Mouse (Mus musculus) CD4-positive, CD25-positive, alpha-beta regulatory T cell, adult 4 months (primary cell): ENCODE results near the gene Lamb2. TPM values are rescaled to one million over a fixed set of nuclear protein-coding genes. Genes with fewer than 3 reads are reported as not detected.

Experiments used
- ATAC-seq: one replicate; pipeline ENCODE4 v1.8.0; 2017
- polyA plus RNA-seq, 2 experiments: library from polyadenylated mRNA; unstranded; fragments of 100-300 nt; shearing (Covaris generic); gene quantifications; one replicate each; pipeline ENCODE4 v1.2.1; 2017

Lamb2 gene
- polyA plus RNA-seq, 2 experiments from 2014 or later, result 0.10 to 0.13 TPM

DNA sequence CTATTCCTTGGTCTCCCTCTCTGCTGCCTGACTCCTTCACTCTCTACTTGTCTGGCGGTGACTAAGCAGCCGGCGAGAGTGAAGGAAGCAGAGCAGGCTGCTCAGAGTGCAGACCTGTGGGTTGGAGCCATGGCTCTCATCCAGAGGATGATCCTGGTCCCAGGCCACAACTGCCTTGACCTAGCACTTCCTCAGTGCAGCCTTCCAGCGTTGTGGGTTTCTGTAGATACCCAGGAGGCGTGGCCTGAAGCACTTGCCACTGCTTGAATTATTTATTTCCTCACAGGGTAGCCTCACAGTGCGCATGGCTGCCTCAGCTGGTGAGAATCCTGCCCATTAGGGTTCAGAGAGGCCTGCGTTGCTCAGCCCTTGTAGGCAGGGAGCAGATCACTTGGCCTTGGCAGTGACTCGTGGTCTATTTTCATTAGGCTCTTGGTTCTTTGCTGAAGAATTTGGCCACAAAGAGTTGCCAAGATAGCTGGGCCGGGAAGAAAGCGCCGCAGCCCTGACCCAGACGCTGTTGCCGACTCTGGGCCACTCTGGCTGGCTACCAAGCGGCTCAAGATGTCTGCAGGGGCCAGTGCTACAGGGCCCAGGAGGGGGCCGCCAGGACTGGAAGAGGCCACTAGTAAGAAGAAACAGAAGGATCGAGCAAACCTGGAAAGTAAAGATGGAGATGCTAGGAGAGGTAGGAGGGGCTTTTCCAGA lies 12.7 kb downstream of the Lamb2 start:
- no peak for ATAC-seq

DNA sequence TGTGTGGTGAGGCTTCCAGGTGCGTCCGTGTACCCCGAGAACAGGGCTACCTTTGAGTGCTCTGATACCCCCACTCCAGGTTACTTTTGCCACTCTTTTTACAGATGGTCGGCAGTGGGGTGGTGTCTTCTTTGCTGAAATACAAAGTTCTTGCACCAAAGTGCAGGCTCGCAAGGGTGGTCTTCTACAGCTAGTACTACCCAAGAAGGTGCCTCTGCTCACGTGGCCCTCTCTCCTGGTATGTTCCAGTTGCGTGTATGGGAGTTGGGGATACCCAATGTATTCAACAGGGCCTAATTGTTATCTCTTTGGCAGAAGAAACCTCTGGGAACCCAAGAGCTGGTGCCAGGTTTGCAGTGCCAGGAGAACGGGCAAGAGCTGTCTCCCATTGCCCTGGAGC lies 13.7 kb downstream of the Lamb2 start:
- ATAC-seq, result no peak

DNA sequence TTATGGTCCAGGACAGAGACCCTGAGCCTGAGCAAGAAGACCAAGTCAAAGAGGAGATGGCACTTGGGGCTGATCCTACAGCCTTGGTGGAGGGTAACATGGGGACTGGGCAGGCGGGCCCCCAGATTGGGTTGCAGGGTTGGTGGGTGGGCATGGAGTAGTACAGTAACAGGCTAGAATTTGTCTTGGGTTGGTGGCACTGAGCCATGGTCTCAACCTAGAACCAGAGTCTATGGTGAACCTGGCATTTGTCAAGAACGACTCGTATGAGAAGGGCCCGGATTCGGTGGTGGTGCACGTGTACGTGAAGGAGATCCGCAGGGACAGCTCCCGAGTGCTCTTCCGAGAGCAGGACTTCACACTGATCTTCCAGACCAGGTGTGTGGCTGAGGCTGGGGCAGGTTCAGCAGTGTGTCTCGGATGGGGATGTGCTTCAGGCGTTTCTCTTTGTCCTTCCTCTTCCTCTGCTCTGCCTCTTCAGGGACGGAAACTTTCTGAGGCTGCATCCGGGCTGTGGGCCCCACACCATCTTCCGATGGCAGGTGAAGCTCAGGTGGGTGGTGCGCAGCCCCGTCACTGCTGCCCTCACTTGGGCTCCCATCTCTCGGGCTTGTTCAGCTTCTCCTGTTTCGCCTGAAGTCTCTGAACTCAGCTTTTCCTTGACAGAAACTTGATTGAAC lies 14.8 kb downstream of the Lamb2 start:
- ATAC-seq, result no peak

DNA sequence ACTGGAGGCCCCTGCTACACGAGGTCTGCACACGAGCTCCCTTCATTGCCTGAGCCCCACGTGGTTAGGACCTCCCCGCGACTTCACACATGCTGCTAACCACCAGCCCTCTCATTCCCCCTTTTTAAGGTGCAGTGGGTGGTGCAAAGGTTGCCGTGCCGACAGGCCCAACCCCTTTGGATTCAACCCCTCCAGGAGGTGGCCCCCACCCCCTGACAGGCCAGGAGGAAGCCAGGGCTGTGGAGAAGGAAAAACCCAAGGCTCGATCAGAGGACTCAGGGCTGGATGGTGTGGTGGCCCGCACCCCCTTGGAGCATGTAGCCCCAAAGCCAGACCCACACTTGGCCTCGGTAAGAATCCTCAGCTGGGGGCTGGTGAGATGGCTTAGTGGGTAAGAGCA lies 15.4 kb downstream of the Lamb2 start:
- ATAC-seq, result no peak

DNA sequence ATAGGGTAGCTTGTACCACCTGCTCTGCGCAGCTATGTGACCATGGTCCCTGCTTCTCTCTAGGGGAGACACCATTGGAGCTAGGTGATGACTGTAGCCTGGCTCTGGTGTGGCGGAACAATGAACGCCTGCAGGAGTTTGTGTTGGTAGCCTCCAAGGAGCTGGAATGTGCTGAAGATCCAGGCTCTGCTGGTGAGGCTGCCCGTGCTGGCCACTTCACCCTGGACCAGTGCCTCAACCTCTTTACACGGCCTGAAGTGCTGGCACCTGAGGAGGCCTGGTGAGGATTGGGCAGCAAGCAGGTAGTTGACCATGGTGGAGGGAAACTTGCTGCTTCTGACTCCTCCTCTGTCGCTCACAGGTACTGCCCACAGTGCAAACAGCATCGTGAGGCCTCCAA lies 19.7 kb downstream of the Lamb2 start:
- no peak for ATAC-seq

DNA sequence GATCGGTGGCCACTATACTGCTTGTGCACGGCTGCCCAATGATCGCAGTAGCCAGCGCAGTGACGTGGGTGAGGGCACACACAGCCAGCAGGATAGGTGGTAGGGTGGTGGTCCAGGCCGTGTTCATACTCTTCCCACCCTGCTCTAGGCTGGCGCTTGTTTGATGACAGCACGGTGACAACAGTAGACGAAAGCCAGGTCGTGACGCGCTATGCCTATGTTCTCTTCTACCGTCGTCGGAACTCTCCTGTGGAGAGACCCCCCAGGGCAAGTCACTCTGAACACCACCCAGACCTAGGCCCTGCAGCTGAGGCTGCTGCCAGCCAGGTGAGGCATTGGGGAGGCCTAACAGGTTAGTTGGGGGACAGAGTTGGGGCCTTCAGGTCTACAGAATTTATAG lies 20.4 kb downstream of the Lamb2 start:
- ATAC-seq, result no peak

DNA sequence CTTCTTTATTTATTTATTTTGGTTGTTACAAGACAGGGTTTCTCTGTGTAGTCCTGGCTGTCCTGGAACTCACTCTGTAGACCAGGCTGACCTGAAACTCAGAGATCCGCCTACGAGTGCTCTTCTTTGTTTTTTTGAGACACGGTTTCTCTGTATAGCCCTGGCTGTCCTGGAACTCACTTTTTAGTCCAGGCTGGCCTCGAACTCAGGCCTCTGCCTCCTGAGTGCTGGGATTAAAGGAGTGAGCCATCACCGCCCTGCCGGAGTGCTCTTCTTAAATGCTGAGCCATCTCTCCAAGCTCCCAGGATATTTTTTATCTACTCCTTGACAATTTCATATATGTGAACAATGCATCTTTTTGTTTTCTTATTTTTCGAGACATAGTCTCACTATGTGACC lies 27.4 kb downstream of the Lamb2 start:
- ATAC-seq, result no peak

DNA sequence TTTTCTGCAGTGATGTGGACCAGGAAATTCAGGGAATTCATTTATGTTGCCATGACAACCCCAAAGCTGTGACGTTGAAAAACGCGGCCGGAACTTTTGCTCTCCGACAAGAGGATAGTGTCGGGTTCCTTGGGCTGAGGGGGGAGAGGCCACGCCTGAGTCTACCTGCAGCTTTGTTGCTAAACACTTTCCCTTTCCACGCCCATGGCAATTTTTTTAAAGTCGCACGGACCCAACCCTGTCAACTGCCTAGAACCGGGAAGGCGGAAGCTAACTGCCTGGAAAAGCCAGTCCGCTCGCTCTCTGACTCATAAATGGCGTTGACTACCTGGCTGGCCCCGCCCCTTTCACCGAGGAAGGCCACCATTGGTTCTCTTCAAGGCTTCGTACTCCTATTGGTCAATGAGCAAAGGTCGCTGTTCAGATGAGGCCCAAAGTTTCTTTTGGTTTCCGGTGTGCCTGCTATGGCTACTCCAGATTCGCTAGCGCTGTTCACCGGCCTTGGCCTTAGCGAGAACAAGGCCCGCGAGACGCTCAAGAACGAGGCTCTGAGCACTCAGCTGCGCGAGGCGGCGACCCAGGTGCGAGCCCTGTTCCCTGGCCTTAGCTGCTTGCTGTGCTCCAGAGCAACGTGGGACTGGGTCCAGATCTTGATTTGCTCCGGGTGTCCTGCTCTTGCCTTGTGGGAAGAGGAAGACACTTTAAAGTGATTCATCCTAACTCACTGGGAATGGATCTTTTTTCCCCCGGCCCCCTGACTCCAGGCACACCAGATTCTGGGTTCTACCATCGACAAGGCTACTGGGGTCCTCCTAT lies 28.3 kb downstream of the Lamb2 start, which contains the start of gene Qars:
Gene Qars, plus strand, starts transcription at position 88 of the 816 bp plus-strand sequence.
- peak; percentile 100 for ATAC-seq

DNA sequence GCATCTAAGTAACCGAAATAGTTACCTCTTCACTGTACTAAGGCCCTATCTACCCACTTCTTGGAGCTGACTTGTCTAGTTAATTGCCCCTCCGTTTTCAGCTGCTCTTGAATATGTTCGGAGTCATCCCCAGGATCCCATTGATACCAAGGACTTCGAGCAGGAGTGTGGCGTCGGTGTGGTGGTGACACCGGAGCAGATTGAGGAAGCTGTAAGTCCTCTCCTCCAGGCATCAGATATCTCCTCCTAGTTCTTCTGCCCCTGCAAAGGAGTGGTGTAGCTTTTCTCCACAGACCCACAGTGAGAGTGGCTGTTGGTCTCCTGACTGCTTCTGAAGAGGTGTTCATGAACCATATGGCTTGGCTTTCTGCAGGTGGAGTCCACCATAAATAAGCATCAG lies 29.2 kb downstream of the Lamb2 start:
- ATAC-seq, result no peak

DNA sequence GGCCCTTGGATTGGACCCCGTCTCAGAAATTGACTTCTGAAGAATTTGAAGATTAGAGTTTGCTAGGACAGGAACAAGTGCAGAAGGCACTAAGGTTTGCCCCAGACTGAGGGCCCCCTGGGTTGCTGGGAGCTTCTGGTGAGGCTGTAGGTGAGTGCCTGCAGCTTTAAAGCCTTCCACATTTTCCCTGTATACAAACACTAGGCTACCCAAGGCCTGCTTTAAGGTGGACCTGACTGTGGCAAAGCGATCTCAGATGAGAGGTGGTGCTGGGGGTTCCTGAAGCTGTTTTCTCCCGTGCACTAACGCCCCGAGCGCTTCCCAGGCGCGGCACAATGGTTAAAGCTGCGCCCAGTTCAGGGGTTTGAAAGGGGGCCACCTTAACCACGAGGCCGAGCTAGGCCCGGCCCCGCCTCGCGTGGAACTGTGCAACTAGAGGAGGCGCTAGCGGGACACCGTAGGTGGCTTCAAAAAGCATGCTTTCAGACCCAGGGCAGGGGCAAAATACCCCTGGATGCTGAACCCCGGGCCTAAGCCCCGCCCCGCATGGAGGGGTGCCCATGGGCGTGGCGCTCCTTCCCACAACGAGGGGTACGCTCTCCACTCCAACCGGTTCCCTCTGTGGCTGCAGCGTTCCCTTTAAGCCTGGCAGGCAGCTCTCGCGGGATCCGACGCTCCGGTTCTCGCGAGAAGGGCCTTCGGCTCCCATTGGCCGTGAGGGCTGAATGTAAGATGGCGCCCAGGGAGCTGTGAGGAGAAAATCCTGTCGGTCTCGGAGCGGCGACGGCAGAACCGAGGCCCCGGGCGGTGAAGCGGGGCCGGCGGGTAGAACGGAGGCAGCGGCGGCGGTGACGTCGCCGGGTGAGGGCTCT lies 37.1 kb downstream of the Lamb2 start, which contains the start of gene Qrich1:
Gene Qrich1, plus strand, starts transcription at position 427 of the 872 bp plus-strand sequence.
- peak; percentile 94 for ATAC-seq

DNA sequence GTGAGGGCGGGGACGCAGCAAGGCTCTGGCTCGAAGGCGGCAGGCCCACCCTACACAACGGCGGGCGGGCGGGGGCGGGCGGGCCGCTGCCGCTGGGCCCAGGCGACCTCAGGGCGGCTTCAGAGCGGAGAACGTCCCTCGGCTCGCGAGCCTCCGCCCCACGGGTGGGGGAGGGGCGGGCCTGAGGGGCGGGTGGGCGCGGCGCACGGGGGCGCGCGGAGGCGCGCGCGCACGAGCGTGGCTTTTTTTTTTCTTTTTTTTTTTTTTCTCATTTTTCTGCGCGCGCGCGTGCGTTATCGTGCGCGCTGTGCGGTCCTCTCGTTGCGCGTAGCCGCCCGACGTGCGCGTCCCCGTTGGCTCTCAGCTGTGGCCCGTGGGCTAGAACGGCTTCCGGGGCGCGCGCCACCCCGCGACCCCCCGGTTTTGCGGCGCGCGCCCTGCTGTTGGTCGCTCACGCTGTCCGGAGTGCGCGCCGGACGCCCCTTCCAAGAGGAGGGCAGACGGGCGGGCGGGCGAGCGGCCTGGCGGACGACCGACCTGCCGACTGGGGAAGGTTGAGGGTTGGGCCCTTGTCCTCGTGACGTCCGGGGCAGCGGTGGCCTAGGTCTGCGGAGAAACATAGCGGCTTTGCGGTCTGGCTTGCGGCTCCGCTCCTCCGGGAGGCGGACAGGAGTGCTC lies 37.9 kb downstream of the Lamb2 start:
- peak; percentile 26 for ATAC-seq

DNA sequence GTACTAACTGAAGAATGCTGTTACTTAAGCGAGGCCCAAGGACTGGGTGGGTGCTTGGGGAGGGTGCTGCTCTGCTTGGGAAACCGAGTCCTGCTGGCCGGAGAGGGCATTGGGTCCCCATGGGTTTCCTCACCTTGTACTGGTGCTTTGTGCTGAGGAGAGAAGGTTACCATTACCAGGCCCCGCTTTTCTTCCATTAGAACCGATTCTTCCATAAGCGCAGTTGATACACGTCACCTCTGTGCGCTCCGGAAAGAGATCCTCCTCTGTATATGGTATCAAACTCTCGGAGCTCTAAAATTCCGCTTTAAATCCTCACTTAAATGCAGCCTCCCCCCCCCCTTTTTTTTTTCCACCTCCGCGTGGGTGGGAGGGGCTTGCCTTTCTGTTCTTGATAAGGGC lies 38.4 kb downstream of the Lamb2 start:
- ATAC-seq, result peak; percentile 51

DNA sequence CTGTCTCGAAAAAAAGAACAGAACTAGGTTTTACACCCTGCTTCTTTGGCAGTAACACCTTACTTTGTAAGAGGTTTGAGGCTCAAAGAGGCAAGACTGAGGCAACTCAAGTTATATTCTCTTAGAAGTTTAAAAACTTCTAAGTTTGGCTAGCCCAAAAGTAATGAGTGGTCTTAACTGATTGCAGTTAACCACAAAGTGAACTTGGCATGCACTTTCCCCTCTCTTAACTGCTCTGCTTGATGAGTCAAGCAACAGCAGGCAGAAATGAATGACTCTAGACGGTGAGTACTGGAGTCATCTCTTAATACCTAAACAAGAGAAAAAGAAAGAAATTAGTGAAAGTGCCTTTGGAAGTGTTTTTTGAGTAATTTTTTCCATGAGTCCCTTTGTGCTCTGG lies 42.1 kb downstream of the Lamb2 start:
- no peak for ATAC-seq

DNA sequence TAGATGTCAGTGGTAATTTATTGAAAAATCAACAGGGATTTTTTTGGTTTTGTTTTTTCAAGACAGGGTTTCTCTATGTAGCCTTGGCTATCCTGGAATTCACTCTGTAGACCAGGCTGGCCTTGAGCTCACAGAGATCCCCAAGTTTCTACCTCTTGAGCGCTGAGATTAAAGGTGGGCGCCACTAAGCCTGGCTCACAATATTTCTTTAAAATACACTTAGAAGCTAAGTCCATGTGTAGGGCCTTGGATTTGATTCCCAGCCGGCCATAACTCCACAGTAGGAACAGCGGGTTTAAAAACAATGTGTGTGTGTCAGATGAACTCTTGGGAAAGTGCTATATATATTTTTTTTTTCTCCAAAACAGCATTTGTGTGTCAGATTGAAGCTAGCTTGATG lies 43.8 kb downstream of the Lamb2 start:
- no peak for ATAC-seq

DNA sequence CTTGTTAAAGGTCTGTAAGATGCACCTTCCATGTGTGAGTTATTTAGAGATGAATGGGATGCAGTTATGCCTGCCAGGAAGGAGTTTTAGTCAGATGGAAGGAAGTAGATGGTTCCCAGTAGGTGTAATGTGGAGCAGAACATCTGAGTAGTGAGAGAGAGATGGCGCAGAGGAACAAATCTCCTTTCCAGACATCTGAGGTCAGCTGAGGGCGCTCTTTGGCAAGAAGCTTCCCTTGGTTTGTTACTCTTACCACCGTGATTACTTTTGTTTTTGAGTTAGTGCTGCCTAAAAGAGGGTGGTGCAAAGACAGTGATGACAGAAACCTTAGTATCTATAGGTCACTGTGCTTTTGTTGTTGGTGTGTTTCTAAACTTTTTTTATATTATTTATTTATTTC lies 45.9 kb downstream of the Lamb2 start:
- no peak for ATAC-seq

DNA sequence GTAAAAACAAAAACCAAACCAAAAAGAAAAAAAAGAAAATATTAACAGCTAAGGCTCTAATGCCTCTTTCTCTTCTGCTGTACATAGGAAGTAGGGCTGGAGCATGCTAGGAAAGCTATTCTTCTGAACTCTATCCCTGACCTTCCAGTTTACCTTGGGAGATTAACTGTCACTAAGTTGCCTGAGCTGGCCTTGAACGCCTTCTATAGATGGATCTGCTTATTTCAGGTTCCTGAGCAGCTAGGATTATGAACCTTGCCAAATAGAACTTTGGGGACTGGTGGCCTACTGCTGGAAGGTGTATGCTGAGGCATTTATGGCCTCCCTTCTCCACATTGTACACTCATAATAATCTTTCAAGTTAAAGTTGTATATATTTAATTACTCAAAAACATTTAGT lies 51.4 kb downstream of the Lamb2 start:
- ATAC-seq, result no peak

DNA sequence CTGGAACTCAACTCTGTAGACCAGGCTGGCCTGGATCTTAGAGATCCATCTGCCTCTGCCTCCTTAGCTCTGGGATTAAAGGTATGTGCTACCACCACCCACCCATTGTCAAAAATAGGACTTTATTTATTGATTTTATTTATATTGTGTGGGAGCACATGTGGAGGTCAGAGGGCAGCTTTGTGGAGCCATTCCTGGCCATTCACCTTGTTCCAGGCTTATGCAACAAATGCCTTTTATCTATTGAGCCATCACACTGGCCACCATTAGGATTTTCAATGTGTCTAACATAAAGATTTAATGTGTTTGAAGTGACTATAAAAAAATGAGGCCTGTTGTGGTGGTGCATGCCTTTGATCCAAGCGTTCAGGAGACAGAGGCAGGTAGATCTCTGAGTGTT lies 52.0 kb downstream of the Lamb2 start:
- ATAC-seq, result no peak
